Mouse (Mus musculus) neural tube, embryonic 11.5 days (tissue): ENCODE data around the gene Prss8. TPM values are rescaled to one million over a fixed set of nuclear protein-coding genes. Genes with fewer than 3 reads are reported as not detected.

Experiments
- ATAC-seq: fragments of 200-750 bp; cut with Nextera tagmentation; 2 replicates; pipeline ENCODE4 v1.8.0; 2017; ENCODE audit warnings: moderate number of reproducible peaks, mild to moderate bottlenecking, moderate TSS enrichment, moderate library complexity; ENCODE audit not compliant: insufficient read depth, low FRiP score, low TSS enrichment
- DNase-seq: peaks from one replicate; pipeline ENCODE4 v3.0.0-alpha.2; 2015; ENCODE audit warnings: low spot score
- H3K27ac ChIP-seq: fragments of 300-500 bp; sonication (generic); 2 replicates; pipeline ENCODE4 v1.5.1; 2014; ENCODE audit warnings: low read depth, mild to moderate bottlenecking, low read length
- H3K27me3 ChIP-seq: fragments of 300-500 bp; sonication (generic); 2 replicates; pipeline ENCODE4 v1.6.1; 2014; ENCODE audit warnings: mild to moderate bottlenecking, low read length, mixed read lengths; ENCODE audit not compliant: control insufficient read depth, insufficient read depth
- H3K36me3 ChIP-seq: fragments of 300-500 bp; sonication (generic); 2 replicates; pipeline ENCODE4 v1.6.1; 2014; ENCODE audit warnings: mild to moderate bottlenecking, low read length, moderate library complexity, mixed read lengths; ENCODE audit not compliant: control insufficient read depth, insufficient read depth
- H3K4me1 ChIP-seq: fragments of 300-500 bp; sonication (generic); 2 replicates; pipeline ENCODE4 v1.6.1; 2014; ENCODE audit warnings: low read length, mixed read lengths; ENCODE audit not compliant: control insufficient read depth, insufficient read depth
- H3K4me2 ChIP-seq: fragments of 300-500 bp; sonication (generic); 2 replicates; pipeline ENCODE4 v1.6.1; 2014; ENCODE audit warnings: low read depth, mild to moderate bottlenecking, moderate library complexity
- H3K4me3 ChIP-seq: fragments of 300-500 bp; sonication (generic); 2 replicates; pipeline ENCODE4 v1.5.1; 2014; ENCODE audit warnings: low read depth, low read length
- H3K9ac ChIP-seq: fragments of 300-500 bp; sonication (generic); 2 replicates; pipeline ENCODE4 v1.6.1; 2014; ENCODE audit warnings: mild to moderate bottlenecking, low read length
- H3K9me3 ChIP-seq: fragments of 300-500 bp; sonication (generic); 2 replicates; pipeline ENCODE4 v1.6.1; 2016; ENCODE audit warnings: low read length; ENCODE audit not compliant: control insufficient read depth
- WGBS: fragments of 180-500 bp; shearing (Covaris S2); extraction: QIAGEN DNeasy Blood & Tissue Kit; methylation state at CpG from one replicate; pipeline ENCODE4 v1.1.7; 2014; 5-methylcytosine and 5-hydroxymethylcytosine counted together
- polyA plus RNA-seq: library from polyadenylated mRNA; unstranded; fragments of >200 nt; fragmentation: Nextera tagmentation; extraction: Ambion mirVana; gene quantifications from 2 replicates; pipeline ENCODE4 v1.2.1, GENCODE M21; 2014

The Prss8 gene
- polyA plus RNA-seq: 1.6 and 2.0 TPM in 2 replicates

GRCm38 (mm10) chr7:127929923-127930322, at the start of gene Prss8:
Gene Prss8, minus strand, starts transcription at chr7:127930104.
- no peak for DNase-seq
- peaks cover 3% of the 10 kb centered on the region for H3K36me3 ChIP-seq
- no peaks in the 10 kb centered on the region for H3K4me1 ChIP-seq
- 4% methylated on average over 6 of the region's 6 CpGs for WGBS
- H3K27me3 ChIP-seq: peaks cover 18% of the 10 kb centered on the region
- no peak within 1 kb of the TSS for H3K4me3 ChIP-seq
- H3K9ac ChIP-seq: no peak within 1 kb of the TSS
- no peak within 1 kb of the TSS for H3K27ac ChIP-seq
- H3K4me2 ChIP-seq: no peak within 1 kb of the TSS
- H3K9me3 ChIP-seq: no peaks in the 10 kb centered on the region
- no peak for ATAC-seq

DNA sequence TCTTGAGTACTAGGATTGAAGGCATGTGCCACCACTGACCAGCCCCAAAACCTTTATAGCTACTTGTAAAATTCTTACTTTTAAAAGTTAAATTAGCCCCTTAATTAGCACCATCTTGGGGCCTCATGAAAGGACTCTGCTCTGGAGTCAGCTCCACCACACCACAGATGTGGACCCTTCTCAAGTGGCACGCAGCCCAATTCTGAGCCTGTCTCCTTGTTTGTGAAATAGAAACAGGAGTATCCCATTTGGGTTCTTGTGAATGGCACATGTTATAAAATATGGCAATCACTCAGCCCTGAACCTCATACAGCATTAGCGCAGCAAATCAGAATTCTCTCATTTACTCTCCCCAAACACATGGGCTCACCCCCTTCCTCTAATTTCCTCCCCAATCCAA, 49.0 kb upstream of the Prss8 start:
- Histone ChIP-seq H3K9me3 (no peaks in the 10 kb centered on the region), H3K36me3 (peaks cover 42% of the 10 kb centered on the region), H3K9ac (no peak overlapping the region), H3K4me3 (no peak overlapping the region), H3K4me1 (no peaks in the 10 kb centered on the region), H3K4me2 (no peak overlapping the region), H3K27me3 (no peaks in the 10 kb centered on the region), H3K27ac (no peak overlapping the region)
- no peak for DNase-seq
- ATAC-seq: no peak
- 93% methylated on average over 2 of the region's 2 CpGs for WGBS

- no peak overlapping the region for H3K4me2 ChIP-seq
- H3K4me1 ChIP-seq: no peaks in the 10 kb centered on the region
- ATAC-seq (no peak), DNase-seq (no peak)
- H3K4me3 ChIP-seq: no peak overlapping the region
- no peaks in the 10 kb centered on the region for H3K27me3 ChIP-seq
- H3K27ac ChIP-seq: no peak overlapping the region
- no peaks in the 10 kb centered on the region for H3K9me3 ChIP-seq
- peaks cover 43% of the 10 kb centered on the region for H3K36me3 ChIP-seq
- H3K9ac ChIP-seq: no peak overlapping the region
- 93% methylated on average over 2 of the region's 2 CpGs for WGBS
Measured at GRCm38 (mm10) chr7:127974413-127974930, 44.6 kb upstream of the Prss8 start.

DNA sequence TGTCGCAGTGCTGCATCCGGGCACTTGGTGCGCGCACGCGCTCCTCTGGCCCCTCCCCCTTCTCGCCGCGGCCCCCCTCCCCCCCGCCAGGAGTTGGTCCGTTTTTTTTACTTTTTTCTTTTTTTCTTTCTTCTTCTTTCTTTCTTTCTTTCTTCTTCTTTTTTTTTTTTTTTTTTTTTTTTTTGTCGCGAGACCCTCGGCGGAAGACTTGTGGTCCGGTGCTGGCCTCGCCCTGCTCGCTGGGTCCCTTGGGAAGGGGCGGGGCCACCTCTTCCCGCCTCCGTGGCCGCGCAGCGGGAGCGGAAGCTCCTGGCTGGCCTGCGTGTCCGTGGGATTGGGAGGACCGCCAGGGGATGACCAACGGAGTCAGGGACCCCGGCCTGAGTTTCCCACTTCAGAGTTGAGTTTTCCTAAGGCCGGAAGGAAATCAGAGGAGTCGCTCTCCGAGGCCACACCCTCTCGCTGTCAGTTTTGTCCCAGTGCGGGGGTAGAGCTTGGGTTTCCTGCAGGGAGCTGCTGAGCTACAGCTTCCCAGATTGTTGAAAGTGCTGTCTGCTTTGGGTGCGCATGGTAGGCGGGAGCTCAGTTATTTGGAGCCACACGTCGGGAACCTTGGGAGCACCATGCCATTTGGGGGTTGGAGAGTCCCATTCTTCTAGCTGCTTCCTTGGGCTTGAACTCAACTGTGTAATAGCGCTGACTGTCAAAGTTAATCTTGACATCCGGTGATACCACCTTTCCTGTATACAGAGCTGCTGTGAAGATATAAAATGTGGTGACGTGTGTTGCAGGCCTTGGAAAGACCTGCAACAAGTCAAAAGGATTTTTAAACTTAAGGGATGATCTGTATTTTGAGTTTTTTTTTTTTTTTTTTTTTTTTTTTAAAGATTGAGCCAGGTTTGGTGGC, 38.3 kb upstream of the Prss8 start:
- Histone ChIP-seq H3K4me3 (peak overlapping the region; percentile 88), H3K4me1 (peaks cover 9% of the 10 kb centered on the region; the same call in 1 of the 2 replicates), H3K9ac (peak overlapping the region; percentile 100), H3K27ac (peak overlapping the region; percentile 89), H3K4me2 (peak overlapping the region; percentile 95), H3K27me3 (no peaks in the 10 kb centered on the region), H3K9me3 (no peaks in the 10 kb centered on the region), H3K36me3 (peaks cover 20% of the 10 kb centered on the region)
- peak; percentile 86 for DNase-seq
- ATAC-seq: peak; percentile 49
- WGBS: under 1% methylated on average over 41 of the region's 42 CpGs

DNA sequence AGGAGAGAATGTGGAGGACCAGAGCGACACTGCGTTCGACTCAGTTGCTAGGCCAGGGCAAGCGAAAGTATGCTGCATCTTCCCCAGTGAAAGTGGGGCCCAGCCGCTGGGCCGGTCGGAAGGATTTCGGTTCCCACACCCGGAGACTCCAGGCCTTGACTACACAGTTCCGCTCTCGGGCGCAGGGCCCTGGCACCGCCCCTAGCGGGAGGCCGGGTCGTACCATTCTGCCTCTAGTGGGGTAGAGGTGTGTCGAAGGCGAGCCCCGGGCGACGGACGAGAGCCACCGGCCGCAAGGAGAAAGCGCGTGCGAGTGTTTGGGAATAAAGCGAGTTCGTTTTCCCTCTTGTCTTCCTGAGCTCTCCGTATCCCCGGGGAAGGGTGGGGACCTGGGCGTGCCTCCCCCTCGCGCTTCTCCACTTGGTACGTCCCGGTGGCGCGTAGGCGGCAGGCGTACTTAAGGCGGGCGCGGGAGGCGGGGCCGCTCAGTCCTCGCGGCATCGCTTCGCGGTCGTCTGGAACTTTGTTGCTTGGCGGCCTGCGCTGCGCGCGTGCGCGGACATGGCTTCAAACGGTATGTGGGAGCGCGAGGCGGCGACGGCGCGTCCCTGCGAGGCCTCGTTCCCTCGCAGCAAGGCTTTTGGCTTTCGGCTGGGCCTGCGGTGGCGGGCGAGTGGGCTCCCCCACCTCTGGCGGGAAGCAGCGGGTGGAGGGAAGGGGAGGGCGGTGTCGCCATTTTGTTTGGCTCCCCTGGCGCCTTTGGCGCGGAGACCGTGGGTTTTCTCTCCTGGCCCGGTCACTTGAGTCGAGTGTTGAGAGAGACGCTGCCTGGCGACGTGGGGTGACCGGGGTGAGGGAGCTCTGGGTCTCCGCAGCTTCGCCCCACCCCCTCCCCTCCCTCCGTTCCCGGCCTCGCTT, 37.4 kb upstream of the Prss8 start, which contains the start of gene Fus:
TSS of gene Fus (plus strand) at position 454 of the 918 bp plus-strand sequence.
- ATAC-seq (peak; percentile 95), DNase-seq (peak; percentile 95)
- Histone ChIP-seq H3K27ac (peak within 1 kb of the TSS; percentile 89), H3K9me3 (no peaks in the 10 kb centered on the region), H3K4me2 (peak within 1 kb of the TSS; percentile 95), H3K36me3 (peaks cover 12% of the 10 kb centered on the region), H3K9ac (peak within 1 kb of the TSS; percentile 100), H3K4me1 (peaks cover 9% of the 10 kb centered on the region; the same call in 1 of the 2 replicates), H3K4me3 (peak within 1 kb of the TSS; percentile 88), H3K27me3 (no peaks in the 10 kb centered on the region)
- under 1% methylated on average over 81 of the region's 92 CpGs for WGBS

- Histone ChIP-seq H3K4me1 (peaks cover 9% of the 10 kb centered on the region; the same call in 1 of the 2 replicates), H3K4me2 (peak overlapping the region; percentile 74), H3K27ac (peak overlapping the region; percentile 89), H3K9me3 (no peaks in the 10 kb centered on the region), H3K27me3 (no peaks in the 10 kb centered on the region), H3K4me3 (peak overlapping the region; percentile 88), H3K9ac (peak overlapping the region; percentile 100), H3K36me3 (peaks cover 4% of the 10 kb centered on the region)
- 13% methylated on average over 10 of the region's 10 CpGs for WGBS
- ATAC-seq: no peak; the same call in none of the 2 replicates
- DNase-seq: peak; percentile 13
Measured at GRCm38 (mm10) chr7:127966371-127966918, 36.5 kb upstream of the Prss8 start.

GRCm38 (mm10) chr7:127959364-127959763, 29.5 kb upstream of the Prss8 start:
- Histone ChIP-seq H3K36me3 (no peaks in the 10 kb centered on the region), H3K9me3 (no peaks in the 10 kb centered on the region), H3K27me3 (no peaks in the 10 kb centered on the region), H3K4me1 (no peaks in the 10 kb centered on the region), H3K4me2 (no peak overlapping the region), H3K27ac (no peak overlapping the region), H3K4me3 (no peak overlapping the region), H3K9ac (no peak overlapping the region)
- DNase-seq: no peak
- ATAC-seq: no peak
- WGBS: 73% methylated on average over 5 of the region's 5 CpGs
